Mouse (Mus musculus): Measurements from ENCODE around the gene Ahnak. TPM values are rescaled to one million over a fixed set of nuclear protein-coding genes. Genes with fewer than 3 reads are reported as not detected.
"Not testable (repeated sequence)": the region's sequence is repeated elsewhere in the genome, so short reads cannot be mapped to it uniquely, and the experiment has no call there.

Ahnak gene
- total RNA-seq, 2 experiments from 2014 or later: 235 to 267 TPM

- DNase-seq: no peak
These were observed 76.8 kb downstream of the Ahnak start for GRCm38 (mm10) chr19:9065621-9066561.

- DNase-seq: no peak
These were observed 78.2 kb downstream of the Ahnak start for GRCm38 (mm10) chr19:9067292-9067691.

- no peak for DNase-seq
These were observed 80.7 kb downstream of the Ahnak start for GRCm38 (mm10) chr19:9069687-9070307.

- DNase-seq: no peak
These were observed 81.2 kb downstream of the Ahnak start for GRCm38 (mm10) chr19:9070316-9070715.

- DNase-seq: peak; percentile 57
These were observed 82.5 kb downstream of the Ahnak start for GRCm38 (mm10) chr19:9071456-9072156.

- DNase-seq: no peak
These were observed 83.1 kb downstream of the Ahnak start for GRCm38 (mm10) chr19:9072157-9072530.

GRCm38 (mm10) chr19:9073776-9074411 is 84.8 kb downstream of the Ahnak start:
- no peak for DNase-seq

GRCm38 (mm10) chr19:9074424-9074823 is 85.3 kb downstream of the Ahnak start:
- no peak for DNase-seq

- no peak for DNase-seq
These were observed 86.5 kb downstream of the Ahnak start for GRCm38 (mm10) chr19:9075558-9075957.

- no peak for DNase-seq
These were observed 87.0 kb downstream of the Ahnak start for GRCm38 (mm10) chr19:9076035-9076434.

- DNase-seq: no peak
These were observed 88.0 kb downstream of the Ahnak start for GRCm38 (mm10) chr19:9076982-9077660.

- no peak for DNase-seq
These were observed 90.8 kb downstream of the Ahnak start for GRCm38 (mm10) chr19:9079916-9080315.

GRCm38 (mm10) chr19:9081311-9082190 is 92.5 kb downstream of the Ahnak start:
- DNase-seq: no peak

GRCm38 (mm10) chr19:9082191-9083009 is 93.3 kb downstream of the Ahnak start:
- peak; percentile 90 for DNase-seq

GRCm38 (mm10) chr19:9083010-9083355 is 93.9 kb downstream of the Ahnak start:
- no peak for DNase-seq

- DNase-seq: not testable (repeated sequence)
These were observed 94.8 kb downstream of the Ahnak start for GRCm38 (mm10) chr19:9083892-9084291.

GRCm38 (mm10) chr19:9087821-9088220 is 98.7 kb downstream of the Ahnak start, which contains the start of gene Scgb1a1:
Gene Scgb1a1 (minus strand): TSS chr19:9087958.
- no peak for DNase-seq

GRCm38 (mm10) chr19:9090191-9090590 is 101.1 kb downstream of the Ahnak start:
- DNase-seq: no peak

- DNase-seq: no peak
These were observed 101.6 kb downstream of the Ahnak start for GRCm38 (mm10) chr19:9090709-9091108.

GRCm38 (mm10) chr19:9095111-9095510 is 106.0 kb downstream of the Ahnak start:
- no peak for DNase-seq

Measured in gastrocnemius, postnatal 10 days (tissue).